Mouse (Mus musculus) right cerebral cortex, postnatal 4 days (tissue): ENCODE results near the gene Gypa.
A peak's percentile ranks its signal among the peaks of the same experiment; 100 is the strongest.

Experiments
- DNase-seq: peaks from one replicate; pipeline ENCODE4 v3.0.0-alpha.2; 2022

The Gypa gene

DNA sequence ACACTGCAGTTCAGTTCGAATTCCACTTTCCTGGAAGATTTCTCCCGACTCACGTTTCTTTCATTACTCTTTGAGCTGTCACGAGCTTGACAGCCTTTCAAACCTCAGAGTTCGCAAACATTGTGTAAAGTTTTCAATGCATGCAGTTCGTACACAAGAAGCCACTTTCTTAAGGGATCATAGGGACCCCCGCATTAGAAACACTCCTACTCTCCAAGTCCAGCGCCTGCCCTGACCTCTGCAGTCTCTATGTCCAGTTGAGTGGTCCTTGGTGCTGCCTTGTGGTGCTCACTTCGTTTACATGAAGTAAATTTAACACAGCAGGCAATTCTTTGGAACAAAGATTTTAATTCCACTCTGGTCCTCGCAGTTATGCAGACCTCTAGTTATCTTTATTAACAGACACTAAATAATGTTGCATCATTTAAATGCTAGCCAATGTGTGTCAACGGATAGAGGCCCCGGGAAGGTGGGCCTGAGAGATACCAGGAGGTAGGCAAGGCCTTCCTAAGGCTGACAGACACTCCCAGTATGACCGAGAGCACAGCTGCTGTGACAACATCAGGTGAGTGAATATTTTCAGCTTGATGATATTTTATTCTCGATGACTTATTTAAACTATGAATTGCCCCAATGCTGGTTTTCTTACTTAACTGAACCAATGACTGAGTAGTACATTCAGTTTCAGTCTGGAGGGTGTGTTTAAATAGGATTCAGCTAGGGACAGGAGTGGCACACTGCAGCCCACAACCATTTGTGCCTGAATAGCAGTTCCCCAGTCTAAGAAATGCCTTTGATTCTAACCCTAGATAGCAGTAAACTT, at the start of gene Gypa:
TSS of gene Gypa (plus strand) at position 259 of the 823 bp plus-strand sequence.
- no peak for DNase-seq

DNA sequence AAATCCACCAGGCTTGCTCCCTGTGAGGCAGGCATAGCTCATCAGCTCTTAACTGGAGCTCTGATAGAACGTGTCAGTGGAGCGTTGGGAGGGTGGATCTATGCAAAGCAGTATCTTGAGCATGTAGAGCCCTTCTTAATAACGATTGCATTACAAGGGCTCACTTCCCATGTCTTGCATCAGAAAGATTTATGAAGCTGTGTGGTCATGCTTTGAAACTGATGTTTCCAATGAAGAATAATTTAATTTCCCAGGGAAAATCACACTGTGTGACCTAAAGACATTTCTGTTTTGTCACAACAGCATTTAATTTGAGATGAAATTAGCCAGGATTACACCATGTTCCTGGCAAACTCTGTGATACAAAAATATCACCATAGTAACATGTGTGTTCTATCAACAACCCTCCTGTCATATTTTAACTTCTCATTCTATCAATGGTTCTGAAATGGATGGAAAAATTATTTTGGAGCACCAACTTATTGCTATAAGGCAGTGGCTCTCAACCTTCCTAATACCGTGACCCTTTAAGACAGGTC, 49.0 kb upstream of the Gypa start:
- DNase-seq, result no peak

GRCm38 (mm10) chr8:80447217-80447616, 46.4 kb upstream of the Gypa start:
- DNase-seq, result no peak

DNA sequence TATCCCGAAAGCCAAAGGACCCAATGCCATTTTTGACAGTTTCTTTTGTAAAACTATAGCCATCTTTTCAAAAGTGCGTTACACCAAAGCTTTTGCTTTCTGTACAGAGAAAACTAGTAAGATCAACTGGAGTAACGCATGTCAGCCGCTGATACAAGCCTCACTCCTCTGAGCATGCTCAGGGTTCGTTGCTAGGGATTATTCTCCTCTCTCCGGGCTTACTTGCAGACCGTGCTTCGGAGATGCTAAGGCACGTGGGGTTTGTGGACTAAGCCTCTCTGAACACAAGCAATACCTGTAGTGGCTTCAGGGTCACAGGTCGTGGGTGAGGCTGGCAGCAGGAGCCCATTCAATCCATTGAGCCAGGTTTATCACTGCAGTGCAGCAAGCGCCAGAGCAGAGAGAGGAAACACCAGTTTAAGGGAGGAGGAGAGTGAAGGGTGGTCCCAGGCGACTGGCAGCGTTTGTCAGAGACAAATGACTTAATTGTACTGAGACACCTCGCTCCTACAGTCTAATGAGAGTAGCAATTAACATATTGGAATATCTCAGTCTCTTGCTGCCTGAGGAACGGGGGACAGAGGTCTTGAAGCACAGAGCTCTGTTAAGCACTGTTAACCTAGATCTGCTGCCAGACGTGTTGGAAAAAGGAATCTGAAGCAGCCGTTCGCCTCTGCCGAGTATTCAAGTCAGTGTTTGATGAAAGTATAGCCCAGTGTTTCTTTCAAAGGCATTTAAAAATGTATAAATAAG, 41.5 kb upstream of the Gypa start:
- DNase-seq, result peak; percentile 2

- DNase-seq, result no peak
These were observed 30.1 kb upstream of the Gypa start for GRCm38 (mm10) chr8:80463450-80463917.

DNA sequence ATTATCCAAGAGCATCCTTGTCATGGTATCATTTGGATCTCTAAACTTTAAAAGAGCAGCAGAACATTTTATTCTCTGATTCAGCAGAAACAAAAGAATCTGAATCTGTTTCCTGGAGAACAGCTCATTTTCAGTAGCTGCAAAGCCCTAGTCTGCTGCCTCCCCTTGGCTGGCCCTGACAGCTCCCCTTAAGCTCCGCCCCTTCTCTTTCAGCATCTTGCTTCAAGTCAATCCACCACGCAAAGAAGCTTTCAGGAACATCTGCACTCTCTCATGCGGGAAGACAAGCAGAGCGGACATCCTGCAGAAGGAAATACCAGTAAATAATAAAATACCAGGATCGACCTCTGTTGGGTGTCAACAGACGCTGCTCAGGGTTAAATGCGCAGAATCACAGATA, 18.6 kb upstream of the Gypa start:
- no peak for DNase-seq

- DNase-seq, result no peak
These were observed 15.4 kb upstream of the Gypa start for GRCm38 (mm10) chr8:80478156-80478555.

DNA sequence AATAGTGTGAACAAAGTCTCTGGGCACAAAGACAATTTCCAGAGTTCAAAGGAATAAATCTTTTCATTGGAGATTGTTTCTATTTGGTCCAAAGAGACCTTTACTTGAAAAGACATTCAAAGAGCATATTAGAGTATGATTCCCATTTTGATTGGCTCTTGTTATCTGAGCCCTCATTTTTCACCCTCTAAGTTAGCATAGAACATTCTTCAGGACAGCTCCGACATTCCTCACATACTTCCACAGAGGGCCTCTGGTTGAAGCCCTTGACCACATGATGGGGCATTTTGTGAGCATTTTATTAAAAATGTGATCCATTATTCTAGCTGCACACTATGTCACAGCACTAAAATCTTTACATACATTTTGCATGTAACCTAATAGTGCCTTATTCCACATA, 14.5 kb upstream of the Gypa start:
- no peak for DNase-seq

DNA sequence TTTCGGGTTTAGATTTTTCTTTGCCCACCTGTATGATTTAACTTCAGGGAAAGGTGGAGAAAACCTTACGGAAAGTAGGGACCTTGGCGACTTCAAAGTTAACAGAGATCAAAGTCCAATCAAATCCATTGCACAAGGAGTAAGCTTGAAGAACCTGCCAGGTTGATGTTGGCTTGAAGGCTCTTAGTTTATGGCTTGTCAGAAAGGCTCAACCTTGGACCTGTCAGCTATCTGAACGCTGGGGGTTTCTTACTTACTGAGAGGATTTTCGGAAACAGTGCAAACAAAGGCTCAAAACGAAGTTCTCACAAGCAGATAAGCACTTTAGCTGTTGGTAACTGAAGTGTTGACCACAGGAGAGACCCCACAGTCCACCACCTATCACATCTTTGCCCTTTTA, 11.4 kb upstream of the Gypa start:
- DNase-seq, result no peak

GRCm38 (mm10) chr8:80482822-80483774, 10.5 kb upstream of the Gypa start:
- DNase-seq, result no peak

DNA sequence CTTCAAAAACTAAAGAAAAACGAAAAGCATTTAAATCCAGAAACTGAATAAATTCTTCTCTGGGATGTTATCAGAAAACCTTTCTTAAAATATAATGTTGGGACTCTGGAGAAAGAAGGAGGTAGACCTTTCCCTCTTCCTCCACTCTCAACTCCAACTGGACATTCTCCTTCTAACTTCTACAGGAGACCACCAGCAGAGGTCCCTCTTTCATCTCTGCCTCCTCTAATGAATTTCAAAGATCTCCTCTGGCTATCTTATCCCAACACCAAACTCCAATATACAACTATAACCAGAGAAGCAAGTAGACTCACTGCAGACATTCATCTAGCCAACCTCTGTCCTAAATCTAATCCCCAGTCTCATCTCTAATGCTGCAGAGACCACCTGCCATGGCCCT, 2.0 kb upstream of the Gypa start:
- DNase-seq, result no peak

GRCm38 (mm10) chr8:80492987-80493441, 567 bp upstream of the Gypa start:
- DNase-seq, result peak; percentile 73

- DNase-seq, result no peak
These were observed 722 bp downstream of the Gypa start for GRCm38 (mm10) chr8:80494346-80494660.

DNA sequence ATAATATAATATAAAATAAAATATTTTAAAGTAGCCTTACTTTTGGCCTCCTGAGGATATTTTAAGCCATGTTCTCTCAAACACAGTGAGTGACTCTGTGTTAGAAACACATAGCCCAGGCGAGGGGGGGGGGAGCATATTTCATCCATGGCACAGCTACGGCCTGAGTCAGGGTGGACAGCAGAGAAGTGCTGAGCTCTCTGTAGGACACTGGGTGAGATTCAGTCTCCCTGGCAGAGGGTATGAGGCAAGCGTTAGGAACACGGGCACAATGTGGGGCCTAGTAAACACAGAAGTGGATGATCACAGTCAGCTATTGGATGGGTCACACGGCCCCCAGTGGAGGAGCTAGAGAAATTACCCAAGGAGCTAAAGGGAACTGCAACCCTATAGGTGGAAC, 1.2 kb downstream of the Gypa start:
- no peak for DNase-seq

DNA sequence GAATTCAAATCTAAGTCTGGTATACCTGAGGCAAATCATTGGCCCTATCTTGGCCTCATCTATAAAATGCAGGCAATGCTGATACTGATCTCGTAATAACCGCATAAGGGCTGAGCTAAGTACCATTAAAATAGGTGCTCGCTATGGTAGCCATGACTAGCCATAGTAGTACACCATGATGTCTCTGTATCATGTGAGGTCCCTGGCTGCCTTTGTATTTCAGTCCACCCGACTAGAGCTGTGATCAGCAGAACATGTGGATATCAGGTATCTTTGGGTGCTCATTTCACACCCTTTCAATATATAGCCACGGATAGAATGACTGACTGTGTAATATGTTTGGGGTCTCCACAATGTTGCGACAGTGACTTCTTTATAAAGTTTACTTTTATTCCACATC, 1.9 kb downstream of the Gypa start:
- no peak for DNase-seq

- DNase-seq, result no peak
These were observed 3.7 kb downstream of the Gypa start for GRCm38 (mm10) chr8:80497323-80497722.

DNA sequence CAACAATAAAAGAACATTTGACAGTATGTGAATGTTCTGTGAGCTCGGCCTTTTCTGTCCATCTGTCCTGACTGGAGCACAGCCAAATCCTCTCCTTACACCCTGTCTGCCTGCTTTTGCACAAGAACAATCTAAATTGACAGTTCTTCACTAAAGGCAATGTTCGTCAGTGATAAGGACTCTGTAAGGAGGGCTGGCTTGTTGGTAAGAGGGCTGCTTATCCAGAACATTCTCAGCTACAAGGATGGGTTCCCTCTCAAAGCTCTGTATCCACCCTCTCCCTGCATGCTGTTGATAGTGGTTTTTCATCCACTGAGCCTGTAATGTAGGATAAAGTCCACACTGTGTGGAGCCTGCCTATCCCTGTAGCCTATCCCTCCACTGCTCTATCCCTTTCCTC, 6.7 kb downstream of the Gypa start:
- DNase-seq, result no peak

DNA sequence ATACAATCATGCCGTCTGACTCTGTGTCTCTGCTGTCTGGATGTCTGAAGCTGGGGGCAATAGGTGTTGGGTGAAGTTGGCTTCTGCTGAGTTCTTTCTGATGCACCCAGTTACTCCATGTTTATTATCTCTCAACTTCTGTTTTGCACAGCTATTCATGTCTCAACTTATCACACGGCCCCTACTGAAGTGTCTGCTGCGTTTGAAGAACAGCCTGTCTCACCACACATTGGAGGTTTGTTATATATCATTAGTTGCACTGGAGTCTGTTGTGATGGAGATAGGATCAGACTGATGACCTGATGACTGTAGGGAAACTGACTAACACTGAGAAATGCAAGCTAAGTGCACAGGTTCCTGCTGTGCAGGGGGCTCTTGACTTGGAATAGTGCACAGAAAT, 7.2 kb downstream of the Gypa start:
- no peak for DNase-seq

DNA sequence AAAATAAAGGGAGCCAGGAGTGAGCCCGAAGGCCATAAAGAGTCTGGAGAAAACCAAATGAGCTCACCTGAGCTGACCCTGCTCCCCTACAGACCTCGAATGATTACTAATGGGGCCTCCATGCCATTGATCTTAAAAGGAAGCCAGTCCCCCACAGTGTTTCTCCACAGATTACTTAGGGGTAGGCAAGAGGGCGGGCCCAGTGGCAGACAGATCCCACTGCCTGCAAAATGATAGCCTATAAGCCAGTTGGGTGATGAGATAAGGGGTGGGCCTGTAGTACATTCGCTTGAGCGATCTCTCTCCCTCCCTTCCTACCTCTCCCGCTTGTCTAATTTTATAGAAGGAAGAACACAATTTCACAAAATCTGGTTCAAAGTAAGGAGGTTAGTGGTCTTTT, 7.7 kb downstream of the Gypa start:
- no peak for DNase-seq

DNA sequence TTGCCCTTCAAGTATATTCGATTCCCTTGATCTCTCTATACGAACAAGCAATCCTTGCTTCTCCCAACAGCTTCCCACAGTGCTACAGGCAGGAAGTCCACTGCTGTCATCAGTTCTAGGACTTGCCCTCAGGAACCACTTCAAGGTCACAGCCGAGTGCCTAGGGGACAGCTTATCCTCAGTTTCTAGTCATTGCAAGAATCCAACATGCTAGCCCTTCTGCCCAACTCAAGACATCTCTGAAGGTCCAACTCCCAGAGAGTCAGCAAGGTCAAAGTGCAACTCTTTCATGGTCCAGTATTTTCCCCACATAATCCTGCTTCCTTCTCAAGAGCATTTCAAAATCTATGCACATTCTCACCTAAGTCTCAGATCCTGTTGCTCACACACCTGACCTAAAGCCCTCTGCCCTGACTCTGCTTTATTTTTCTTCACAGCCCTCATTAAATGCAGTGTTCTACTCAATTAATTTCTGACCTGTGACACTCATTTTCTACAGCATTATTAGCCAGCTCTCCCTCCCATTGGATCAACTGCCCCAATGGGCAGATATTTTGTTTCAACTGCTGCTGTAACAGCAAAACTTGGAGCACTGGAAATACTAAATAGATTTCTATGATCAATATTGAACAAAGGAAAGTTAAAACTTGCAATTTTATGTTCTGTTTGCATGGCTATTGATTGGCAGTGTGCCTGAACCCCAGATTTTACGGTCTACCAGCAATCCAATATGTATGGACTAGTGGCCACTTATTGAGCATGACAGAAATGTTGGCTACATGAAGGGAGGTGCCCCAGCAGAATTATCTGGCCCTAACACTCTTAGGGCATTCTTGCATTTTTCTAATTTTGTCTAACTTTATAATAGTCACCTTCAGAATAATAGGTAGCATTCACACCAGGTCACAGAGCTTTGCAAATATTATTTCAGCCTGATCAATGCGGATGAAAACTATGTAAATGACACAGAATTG, 33.1 kb downstream of the Gypa start:
- DNase-seq, result no peak

GRCm38 (mm10) chr8:80541836-80542235, 48.3 kb downstream of the Gypa start:
- no peak for DNase-seq

GRCm38 (mm10) chr8:80550436-80550835, 56.9 kb downstream of the Gypa start:
- no peak for DNase-seq
